Comparison of ENCODE assay signal across 17 mouse cellular contexts in the genomic region with DNA sequence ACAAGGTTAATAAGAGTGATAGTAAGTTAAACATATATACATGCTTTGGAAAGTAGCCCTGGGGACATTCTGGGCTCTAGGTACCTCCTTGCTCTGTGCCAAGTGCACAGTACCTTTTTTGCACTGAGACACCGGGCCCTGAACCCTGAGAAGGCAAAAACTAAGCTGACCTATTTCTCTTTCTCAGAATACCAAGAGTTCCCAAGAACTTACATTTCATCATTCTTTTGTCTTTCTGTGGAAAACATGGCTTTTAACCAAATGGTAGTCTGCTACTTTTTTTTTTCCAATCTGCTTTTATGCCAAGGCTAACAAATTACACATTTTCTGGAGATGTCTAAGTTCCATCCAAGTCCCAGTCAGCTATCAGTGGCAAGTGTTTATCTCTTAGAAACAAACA.
"Had no signal": no experiment of that assay in that cellular context is flagged by ENCODE, and none has a peak within 500 bp of the region (broad histone marks: within the 10 kb centered on the region; RNA-seq: fewer than 3 reads in every experiment).

No protein-coding gene starts in this region.

- H3K4me2 ChIP-seq: heart, embryonic 12.5 days; hindbrain, embryonic 13.5 days; hindbrain, embryonic 15.5 days; limb, embryonic 13.5 days; limb, embryonic 15.5 days; liver, embryonic 12.5 days had no signal

- DNase-seq: forebrain, postnatal 0 days; gastrocnemius, postnatal 14 days; gastrocnemius, postnatal 36 days; heart, adult 18-20 months; layer of hippocampus, adult 9-11 months; layer of hippocampus, postnatal 36 days; left cerebral cortex, postnatal 4 days had no signal

- ATAC-seq: forebrain, postnatal 0 days; hindbrain, postnatal 0 days; intestine, embryonic 16.5 days; liver, embryonic 12.5 days had no signal

- H3K36me3 ChIP-seq: heart, embryonic 10.5 days; heart, embryonic 12.5 days; hindbrain, embryonic 13.5 days; hindbrain, embryonic 15.5 days; limb, embryonic 13.5 days; limb, embryonic 15.5 days; liver, embryonic 12.5 days had no signal

- H3K9me3 ChIP-seq: heart, embryonic 10.5 days; hindbrain, embryonic 13.5 days; hindbrain, embryonic 15.5 days; limb, embryonic 13.5 days; limb, embryonic 15.5 days; liver, embryonic 12.5 days had no signal

- H3K27ac ChIP-seq: heart, embryonic 10.5 days; hindbrain, embryonic 13.5 days; hindbrain, embryonic 15.5 days; hindbrain, postnatal 0 days; limb, embryonic 13.5 days; limb, embryonic 15.5 days; liver, embryonic 12.5 days; liver, embryonic 14.5 days had no signal

- H3K4me1 ChIP-seq: heart, embryonic 10.5 days; heart, embryonic 12.5 days; hindbrain, embryonic 13.5 days; hindbrain, embryonic 15.5 days; limb, embryonic 13.5 days; limb, embryonic 15.5 days; liver, embryonic 12.5 days had no signal

- H3K9ac ChIP-seq: forebrain, postnatal 0 days; heart, embryonic 12.5 days; hindbrain, embryonic 13.5 days; hindbrain, embryonic 15.5 days; limb, embryonic 13.5 days; limb, embryonic 15.5 days; liver, embryonic 12.5 days; liver, embryonic 14.5 days had no signal

- H3K4me3 ChIP-seq: heart, embryonic 10.5 days; heart, embryonic 12.5 days; hindbrain, embryonic 13.5 days; hindbrain, embryonic 15.5 days; limb, embryonic 13.5 days; limb, embryonic 15.5 days; liver, embryonic 12.5 days had no signal

- H3K27me3 ChIP-seq: heart, embryonic 12.5 days; hindbrain, embryonic 13.5 days; hindbrain, embryonic 15.5 days; limb, embryonic 13.5 days; limb, embryonic 15.5 days; liver, embryonic 12.5 days had no signal
